Mouse (Mus musculus) neural tube, embryonic 15.5 days (tissue): ENCODE results near the gene Ssc5d. TPM values are rescaled to one million over a fixed set of nuclear protein-coding genes. Genes with fewer than 3 reads are reported as not detected.

Source experiments
- ATAC-seq: fragments of 200-750 bp; cut with Nextera tagmentation; 2 replicates; pipeline ENCODE4 v1.8.0; 2017; ENCODE audit warnings: mild to moderate bottlenecking, moderate TSS enrichment, moderate library complexity; ENCODE audit not compliant: low FRiP score
- H3K27ac ChIP-seq: fragments of 300-500 bp; sonication (generic); replicated peaks from 2 replicates; pipeline ENCODE4 v1.5.1; 2015; ENCODE audit warnings: mild to moderate bottlenecking, inconsistent platforms
- H3K27me3 ChIP-seq: fragments of 300-500 bp; sonication (generic); replicated peaks from 2 replicates; pipeline ENCODE4 v1.6.1; 2015; ENCODE audit warnings: inconsistent platforms
- H3K36me3 ChIP-seq: fragments of 300-500 bp; sonication (generic); 2 replicates; pipeline ENCODE4 v1.6.1; 2015; ENCODE audit warnings: inconsistent platforms
- H3K4me1 ChIP-seq: fragments of 300-500 bp; sonication (generic); 2 replicates; pipeline ENCODE4 v1.6.1; 2015; ENCODE audit warnings: inconsistent platforms
- H3K4me2 ChIP-seq: fragments of 300-500 bp; sonication (generic); 2 replicates; pipeline ENCODE4 v1.6.1; 2015; ENCODE audit warnings: inconsistent platforms, mild to moderate bottlenecking, moderate library complexity
- H3K4me3 ChIP-seq: fragments of 300-500 bp; sonication (generic); replicated peaks from 2 replicates; pipeline ENCODE4 v1.5.1; 2015; ENCODE audit warnings: mild to moderate bottlenecking, inconsistent platforms
- H3K9ac ChIP-seq: fragments of 300-500 bp; sonication (generic); replicated peaks from 2 replicates; pipeline ENCODE4 v1.6.1; 2015; ENCODE audit warnings: mild to moderate bottlenecking, inconsistent platforms
- H3K9me3 ChIP-seq: fragments of 300-500 bp; sonication (generic); replicated peaks from 2 replicates; pipeline ENCODE4 v1.6.1; 2016; ENCODE audit warnings: inconsistent platforms
- WGBS: fragments of 180-500 bp; shearing (Covaris S2); methylation state at CpG from one replicate; pipeline ENCODE4 v1.1.7; 2015; ENCODE audit warnings: mixed read lengths; 5-methylcytosine and 5-hydroxymethylcytosine counted together
- polyA plus RNA-seq: library from polyadenylated mRNA; unstranded; fragments of >200 nt; fragmentation: Nextera tagmentation; extraction: Ambion mirVana; gene quantifications from 2 replicates; pipeline ENCODE4 v1.2.1, GENCODE M21; 2015

Ssc5d gene
- polyA plus RNA-seq, 1 experiment from 2014 or later, result 1.00 TPM

DNA sequence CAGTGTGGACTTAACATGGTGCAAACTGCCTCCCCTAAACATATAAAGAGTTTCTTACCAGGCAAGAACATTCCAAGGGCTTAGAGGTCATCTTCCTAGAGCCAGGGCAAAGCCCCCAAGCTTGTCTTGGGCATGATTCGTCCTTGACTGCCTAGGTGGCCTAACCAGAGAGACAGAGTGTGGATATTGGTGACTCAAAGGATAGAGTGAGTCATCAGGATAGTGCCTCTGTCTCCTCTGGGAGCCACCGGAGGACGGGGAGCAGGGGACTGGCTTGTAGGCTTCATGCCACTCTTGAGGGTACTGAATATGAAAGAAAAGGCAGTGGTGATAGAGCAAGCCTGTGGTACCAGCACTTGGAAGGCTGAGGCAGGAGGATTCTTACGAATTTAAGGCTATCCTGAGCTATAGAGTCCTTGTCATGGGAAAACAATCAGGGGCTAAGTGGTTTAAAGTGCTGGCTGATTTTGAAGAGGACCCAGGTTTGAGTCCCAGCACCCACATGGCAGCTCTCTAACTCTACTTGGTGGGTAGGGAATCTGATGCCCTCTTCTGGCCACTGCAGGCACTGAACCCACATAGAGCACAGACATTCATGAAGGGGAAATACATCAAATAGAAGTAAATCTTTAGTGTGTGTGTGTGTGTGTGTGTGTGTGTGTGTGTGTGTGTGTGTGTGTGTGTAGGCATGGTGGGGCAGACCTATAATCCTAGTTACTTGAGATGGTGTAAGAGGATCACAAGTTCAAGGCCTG lies 8.8 kb downstream of the Ssc5d start:
- no peak for ATAC-seq
- no peak overlapping the region for H3K4me2 ChIP-seq
- WGBS, result 84% methylated on average over 4 of the region's 4 CpGs
- H3K4me1 ChIP-seq, result no peaks in the 10 kb centered on the region
- H3K36me3 ChIP-seq, result no peaks in the 10 kb centered on the region
- no peak overlapping the region for H3K4me3 ChIP-seq
- H3K27me3 ChIP-seq, result no peaks in the 10 kb centered on the region
- no peak overlapping the region for H3K27ac ChIP-seq
- no peaks in the 10 kb centered on the region for H3K9me3 ChIP-seq
- no peak overlapping the region for H3K9ac ChIP-seq

GRCm38 (mm10) chr7:4936832-4937231 lies 11.2 kb downstream of the Ssc5d start:
- Histone ChIP-seq H3K27ac (no peak overlapping the region), H3K27me3 (no peaks in the 10 kb centered on the region), H3K36me3 (no peaks in the 10 kb centered on the region), H3K4me1 (no peaks in the 10 kb centered on the region), H3K9me3 (no peaks in the 10 kb centered on the region), H3K4me2 (no peak overlapping the region), H3K9ac (no peak overlapping the region), H3K4me3 (no peak overlapping the region)
- 81% methylated on average over 10 of the region's 10 CpGs for WGBS
- ATAC-seq, result no peak

DNA sequence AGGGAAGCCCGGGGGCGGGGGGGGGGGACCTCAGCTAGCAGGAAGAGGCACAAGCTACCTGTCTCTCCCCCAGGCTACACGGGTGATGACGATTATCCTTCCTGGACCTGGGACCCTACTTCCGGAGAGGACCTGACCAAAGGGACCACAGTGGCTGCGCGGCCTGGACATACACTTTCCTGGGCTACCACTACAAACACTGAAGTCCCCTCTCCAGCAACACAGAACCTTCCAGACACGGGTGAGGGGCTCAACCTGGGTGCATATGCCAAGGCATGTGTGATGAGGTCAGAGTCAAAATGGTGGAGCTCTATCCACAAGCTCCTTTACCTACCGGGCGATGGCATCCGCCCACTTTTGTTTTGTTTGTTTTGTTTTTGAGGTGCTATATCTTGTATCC lies 11.8 kb downstream of the Ssc5d start:
- no peak overlapping the region for H3K9ac ChIP-seq
- H3K9me3 ChIP-seq, result no peaks in the 10 kb centered on the region
- H3K4me1 ChIP-seq, result no peaks in the 10 kb centered on the region
- no peaks in the 10 kb centered on the region for H3K36me3 ChIP-seq
- no peak overlapping the region for H3K4me3 ChIP-seq
- no peak for ATAC-seq
- H3K4me2 ChIP-seq, result no peak overlapping the region
- 79% methylated on average over 11 of the region's 11 CpGs for WGBS
- H3K27ac ChIP-seq, result no peak overlapping the region
- H3K27me3 ChIP-seq, result no peaks in the 10 kb centered on the region

DNA sequence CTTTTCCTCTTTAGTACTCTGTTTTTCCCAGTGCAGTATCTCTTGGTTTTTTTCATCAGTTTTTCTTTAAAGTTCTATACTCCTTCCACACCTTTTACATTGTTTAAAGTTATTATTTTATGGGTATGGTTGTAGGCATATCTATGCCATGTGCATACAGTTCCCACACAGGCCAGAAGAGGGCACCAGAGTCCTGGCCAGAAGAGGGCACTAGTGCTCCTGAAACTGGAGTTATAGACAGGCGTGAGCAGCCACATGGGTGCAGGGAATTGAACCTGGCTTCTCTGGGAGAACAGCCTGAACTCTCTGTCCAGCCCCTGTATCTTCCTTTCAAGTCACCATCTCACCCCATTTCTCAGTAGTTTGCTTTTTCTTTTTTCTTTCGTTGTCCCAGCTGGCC lies 12.9 kb downstream of the Ssc5d start:
- no peak overlapping the region for H3K9ac ChIP-seq
- 36% methylated on average over 2 of the region's 2 CpGs for WGBS
- H3K4me3 ChIP-seq, result no peak overlapping the region
- H3K36me3 ChIP-seq, result no peaks in the 10 kb centered on the region
- H3K9me3 ChIP-seq, result no peaks in the 10 kb centered on the region
- no peak overlapping the region for H3K4me2 ChIP-seq
- peaks cover 4% of the 10 kb centered on the region; the same call in 1 of the 2 replicates for H3K4me1 ChIP-seq
- H3K27me3 ChIP-seq, result no peaks in the 10 kb centered on the region
- no peak overlapping the region for H3K27ac ChIP-seq
- ATAC-seq, result no peak

GRCm38 (mm10) chr7:4940068-4940479 lies 14.5 kb downstream of the Ssc5d start:
- Histone ChIP-seq H3K27ac (no peak overlapping the region), H3K9ac (no peak overlapping the region), H3K4me2 (no peak overlapping the region), H3K27me3 (no peaks in the 10 kb centered on the region), H3K36me3 (no peaks in the 10 kb centered on the region), H3K9me3 (no peaks in the 10 kb centered on the region), H3K4me3 (no peak overlapping the region), H3K4me1 (peaks cover 6% of the 10 kb centered on the region; the same call in 1 of the 2 replicates)
- 16% methylated on average over 9 of the region's 9 CpGs for WGBS
- ATAC-seq, result peak; percentile 64

DNA sequence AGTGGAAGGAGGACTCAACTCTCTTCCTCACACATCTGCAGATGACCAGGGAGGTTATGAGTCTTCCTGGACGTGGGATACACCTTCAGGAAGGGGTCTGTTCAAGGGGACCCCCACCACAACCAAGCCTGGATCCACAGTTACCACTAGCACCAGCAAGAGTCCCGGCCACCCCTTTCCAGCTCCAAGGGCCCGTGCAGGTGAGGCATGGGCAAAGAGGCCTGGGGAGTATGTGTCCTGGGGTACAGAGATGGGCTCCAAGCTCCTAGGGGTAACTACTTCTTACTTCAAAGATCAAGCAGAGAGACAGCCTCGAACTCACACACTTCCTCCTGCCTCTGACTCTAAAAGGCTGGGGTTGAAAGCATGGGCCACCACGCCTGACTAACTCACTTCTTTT lies 17.1 kb downstream of the Ssc5d start:
- ATAC-seq, result no peak
- Histone ChIP-seq H3K27me3 (no peaks in the 10 kb centered on the region), H3K27ac (no peak overlapping the region), H3K9me3 (no peaks in the 10 kb centered on the region), H3K36me3 (no peaks in the 10 kb centered on the region), H3K4me1 (peaks cover 6% of the 10 kb centered on the region; the same call in 1 of the 2 replicates), H3K4me3 (no peak overlapping the region), H3K9ac (no peak overlapping the region), H3K4me2 (no peak overlapping the region)
- 56% methylated on average over 5 of the region's 5 CpGs for WGBS

DNA sequence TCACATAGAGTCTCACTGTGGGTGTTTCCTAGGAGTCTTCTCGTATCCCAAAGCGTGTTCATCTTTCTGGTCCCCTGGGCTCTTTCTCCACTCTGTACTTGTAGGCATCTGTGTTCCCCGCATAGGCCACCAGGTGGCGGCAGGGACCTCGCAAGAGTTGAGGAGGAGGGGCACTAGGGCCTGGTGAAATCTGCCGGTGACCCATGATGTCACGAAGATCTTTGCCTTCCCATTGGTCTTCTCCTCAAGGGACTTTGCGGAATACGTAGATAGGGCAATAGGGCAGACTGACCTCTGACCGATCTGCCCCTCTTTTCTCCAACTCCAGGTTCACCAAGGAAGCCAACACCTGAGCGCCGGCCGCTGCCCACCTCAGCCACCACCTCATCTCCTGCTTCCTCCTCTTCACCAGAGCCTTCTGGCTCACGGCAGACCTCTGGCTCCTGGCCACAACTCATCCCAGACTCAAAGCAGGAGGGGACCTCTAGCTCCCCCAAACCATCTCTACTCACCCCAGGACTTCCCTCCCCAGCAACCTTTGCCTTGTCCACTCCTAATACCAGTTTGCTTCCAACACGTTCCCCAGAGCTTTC lies 17.7 kb downstream of the Ssc5d start:
- 22% methylated on average over 15 of the region's 15 CpGs for WGBS
- H3K36me3 ChIP-seq, result no peaks in the 10 kb centered on the region
- peak overlapping the region; percentile 37 for H3K4me3 ChIP-seq
- H3K4me2 ChIP-seq, result peak overlapping the region; percentile 57
- no peaks in the 10 kb centered on the region for H3K27me3 ChIP-seq
- H3K4me1 ChIP-seq, result peaks cover 6% of the 10 kb centered on the region; the same call in 1 of the 2 replicates
- H3K9ac ChIP-seq, result 0 out of 2 replicates have a peak overlapping the region, but pooled peaks have one; percentile 20
- H3K27ac ChIP-seq, result no peak overlapping the region
- no peaks in the 10 kb centered on the region for H3K9me3 ChIP-seq
- ATAC-seq, result peak; percentile 76

GRCm38 (mm10) chr7:4947855-4948254 lies 22.3 kb downstream of the Ssc5d start:
- H3K4me2 ChIP-seq, result no peak overlapping the region
- H3K4me1 ChIP-seq, result peaks cover 6% of the 10 kb centered on the region; the same call in 1 of the 2 replicates
- H3K9me3 ChIP-seq, result no peaks in the 10 kb centered on the region
- 61% methylated on average over 2 of the region's 2 CpGs for WGBS
- ATAC-seq, result no peak
- no peak overlapping the region for H3K4me3 ChIP-seq
- no peaks in the 10 kb centered on the region for H3K36me3 ChIP-seq
- no peak overlapping the region for H3K9ac ChIP-seq
- no peak overlapping the region for H3K27ac ChIP-seq
- no peaks in the 10 kb centered on the region for H3K27me3 ChIP-seq

- Histone ChIP-seq H3K4me1 (peaks cover 3% of the 10 kb centered on the region; the same call in 1 of the 2 replicates), H3K9ac (no peak overlapping the region), H3K9me3 (no peaks in the 10 kb centered on the region), H3K36me3 (no peaks in the 10 kb centered on the region), H3K27me3 (no peaks in the 10 kb centered on the region), H3K27ac (no peak overlapping the region), H3K4me3 (no peak overlapping the region), H3K4me2 (no peak overlapping the region)
- no peak for ATAC-seq
- 90% methylated on average over 6 of the region's 6 CpGs for WGBS
These were observed 22.8 kb downstream of the Ssc5d start for GRCm38 (mm10) chr7:4948386-4948785.

GRCm38 (mm10) chr7:4950561-4951342 lies 25.2 kb downstream of the Ssc5d start:
- H3K9ac ChIP-seq, result no peak overlapping the region
- no peaks in the 10 kb centered on the region for H3K27me3 ChIP-seq
- no peak overlapping the region for H3K4me2 ChIP-seq
- no peak overlapping the region for H3K4me3 ChIP-seq
- no peaks in the 10 kb centered on the region for H3K4me1 ChIP-seq
- no peaks in the 10 kb centered on the region for H3K9me3 ChIP-seq
- no peaks in the 10 kb centered on the region for H3K36me3 ChIP-seq
- no peak for ATAC-seq
- 90% methylated on average over 19 of the region's 19 CpGs for WGBS
- H3K27ac ChIP-seq, result no peak overlapping the region

GRCm38 (mm10) chr7:4953815-4954445 lies 28.3 kb downstream of the Ssc5d start:
- no peaks in the 10 kb centered on the region for H3K27me3 ChIP-seq
- H3K27ac ChIP-seq, result no peak overlapping the region
- H3K9me3 ChIP-seq, result no peaks in the 10 kb centered on the region
- no peaks in the 10 kb centered on the region for H3K36me3 ChIP-seq
- WGBS, result 34% methylated on average over 10 of the region's 10 CpGs
- H3K4me2 ChIP-seq, result no peak overlapping the region
- ATAC-seq, result no peak
- no peak overlapping the region for H3K4me3 ChIP-seq
- no peaks in the 10 kb centered on the region for H3K4me1 ChIP-seq
- no peak overlapping the region for H3K9ac ChIP-seq
